Mouse (Mus musculus) intestine, embryonic 16.5 days (tissue): ENCODE measurements at regions not wholly inside any gene's neighbourhood (a gene's known extent, or its start where the extent isn't known, plus 50 kb on each side); places are given as distances from the start of the nearest gene placed in this dataset.

Experiments used
- ATAC-seq: fragments of 200-750 bp; cut with Nextera tagmentation; 2 replicates; pipeline ENCODE4 v1.8.0; 2017; ENCODE audit warnings: moderate TSS enrichment, moderate library complexity
- H3K27ac ChIP-seq: fragments of 300-500 bp; sonication (generic); 2 replicates; pipeline ENCODE4 v1.5.1; 2014; ENCODE audit warnings: mild to moderate bottlenecking, low read length
- H3K27me3 ChIP-seq: fragments of 300-500 bp; sonication (generic); replicated peaks from 2 replicates; pipeline ENCODE4 v1.6.1; 2014; ENCODE audit warnings: low read length, control low read depth, mixed read lengths; ENCODE audit not compliant: control insufficient read depth, insufficient read depth
- H3K36me3 ChIP-seq: fragments of 300-500 bp; sonication (generic); 2 replicates; pipeline ENCODE4 v1.6.1; 2014; ENCODE audit warnings: low read length, control low read depth; ENCODE audit not compliant: control insufficient read depth, insufficient read depth
- H3K4me1 ChIP-seq: fragments of 300-500 bp; sonication (generic); 2 replicates; pipeline ENCODE4 v1.6.1; 2014; ENCODE audit warnings: low read length, control low read depth, mixed read lengths; ENCODE audit not compliant: control insufficient read depth, insufficient read depth
- H3K4me2 ChIP-seq: fragments of 300-500 bp; sonication (generic); 2 replicates; pipeline ENCODE4 v1.6.1; 2014; ENCODE audit warnings: low read depth, low read length, control low read depth
- H3K4me3 ChIP-seq: fragments of 300-500 bp; sonication (generic); 2 replicates; pipeline ENCODE4 v1.5.1; 2014; ENCODE audit warnings: mild to moderate bottlenecking, low read length
- H3K9ac ChIP-seq: fragments of 300-500 bp; sonication (generic); 2 replicates; pipeline ENCODE4 v1.6.1; 2014; ENCODE audit warnings: low read depth, low read length
- H3K9me3 ChIP-seq: fragments of 300-500 bp; sonication (generic); 2 replicates; pipeline ENCODE4 v1.6.1; 2016; ENCODE audit warnings: low read length, control low read depth; ENCODE audit not compliant: control insufficient read depth
- WGBS: fragments of 180-500 bp; shearing (Covaris S2); extraction: QIAGEN DNeasy Blood & Tissue Kit; methylation state at CpG from one replicate; pipeline ENCODE4 v1.1.7; 2014; 5-methylcytosine and 5-hydroxymethylcytosine counted together

- ATAC-seq = no peak
- no peaks in the 10 kb centered on the region for H3K9me3 ChIP-seq
Observed at GRCm38 (mm10) chr6:148719062-148719461, 112.2 kb downstream of the Ipo8 start.

GRCm38 (mm10) chr6:148710406-148710805, 120.9 kb downstream of the Ipo8 start:
- no peak overlapping the region for H3K4me3 ChIP-seq
- H3K36me3 ChIP-seq = no peaks in the 10 kb centered on the region
- H3K27ac ChIP-seq = no peak overlapping the region
- no peaks in the 10 kb centered on the region for H3K4me1 ChIP-seq
- no peaks in the 10 kb centered on the region for H3K27me3 ChIP-seq
- no peaks in the 10 kb centered on the region for H3K9me3 ChIP-seq
- 83% methylated on average over 3 of the region's 3 CpGs for WGBS
- H3K4me2 ChIP-seq = no peak overlapping the region
- no peak for ATAC-seq
- no peak overlapping the region for H3K9ac ChIP-seq

More at GRCm38 (mm10) chr6:148719062-148719461, 112.2 kb downstream of the Ipo8 start:
- no peak overlapping the region for H3K4me2 ChIP-seq
- no peak overlapping the region for H3K27ac ChIP-seq
- no peak overlapping the region for H3K9ac ChIP-seq
- H3K4me3 ChIP-seq = no peak overlapping the region
- no peaks in the 10 kb centered on the region for H3K36me3 ChIP-seq
- no peaks in the 10 kb centered on the region for H3K27me3 ChIP-seq
- no peaks in the 10 kb centered on the region for H3K4me1 ChIP-seq

- H3K9me3 ChIP-seq = no peaks in the 10 kb centered on the region
- H3K4me3 ChIP-seq = no peak overlapping the region
- no peaks in the 10 kb centered on the region for H3K4me1 ChIP-seq
- H3K4me2 ChIP-seq = no peak overlapping the region
- H3K36me3 ChIP-seq = no peaks in the 10 kb centered on the region
- no peak overlapping the region for H3K9ac ChIP-seq
- no peak for ATAC-seq
- H3K27ac ChIP-seq = no peak overlapping the region
- WGBS = 81% methylated on average over 2 of the region's 2 CpGs
- H3K27me3 ChIP-seq = no peaks in the 10 kb centered on the region
Observed at GRCm38 (mm10) chr6:148708389-148708788, 122.9 kb downstream of the Ipo8 start.

DNA sequence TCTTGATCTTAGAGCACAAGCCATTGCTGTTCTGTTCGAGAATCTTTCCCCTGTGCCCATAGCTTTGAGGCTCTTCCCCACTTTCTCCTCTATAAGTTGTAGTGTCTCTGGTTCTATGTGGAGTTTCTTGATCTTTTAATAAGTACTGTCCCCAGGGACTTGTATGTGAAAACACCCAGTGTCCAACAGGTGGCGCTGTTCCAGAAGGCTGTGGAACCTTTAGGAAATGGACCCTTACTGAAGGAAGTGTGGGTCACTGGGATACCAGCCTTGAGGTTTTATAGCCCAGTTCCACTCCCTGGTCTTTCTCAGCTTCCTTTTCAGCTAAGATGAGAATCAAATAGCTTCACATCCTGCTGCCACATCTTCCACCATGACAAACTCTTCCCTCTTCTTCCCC, 125.6 kb downstream of the Ipo8 start:
- no peak overlapping the region for H3K27ac ChIP-seq
- H3K4me3 ChIP-seq = no peak overlapping the region
- no peak overlapping the region for H3K9ac ChIP-seq
- 41% methylated on average over 2 of the region's 2 CpGs for WGBS
- H3K4me1 ChIP-seq = no peaks in the 10 kb centered on the region
- no peaks in the 10 kb centered on the region for H3K9me3 ChIP-seq
- no peaks in the 10 kb centered on the region for H3K36me3 ChIP-seq
- no peaks in the 10 kb centered on the region for H3K27me3 ChIP-seq
- no peak for ATAC-seq
- no peak overlapping the region for H3K4me2 ChIP-seq

DNA sequence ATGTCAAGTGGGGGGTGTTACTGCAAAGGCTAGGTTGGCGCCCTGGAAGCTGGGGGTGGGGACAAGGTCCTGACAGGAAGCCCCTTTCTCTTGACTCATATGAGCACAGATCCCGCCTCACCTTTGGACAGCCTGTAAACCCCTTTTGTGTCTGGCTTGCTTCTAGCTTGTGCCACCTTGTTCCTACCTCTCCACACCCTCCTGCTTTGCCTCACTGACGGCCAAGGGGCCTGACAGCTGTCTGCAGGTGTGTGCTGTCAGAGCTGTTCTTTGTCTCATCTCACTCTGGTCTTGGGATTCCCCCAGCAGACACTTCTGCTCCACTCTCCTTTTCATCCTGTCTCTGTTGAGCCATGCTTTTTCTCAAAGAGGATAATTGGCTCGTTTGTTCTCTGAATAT, 137.9 kb downstream of the Ipo8 start:
- H3K9me3 ChIP-seq = no peaks in the 10 kb centered on the region
- H3K9ac ChIP-seq = no peak overlapping the region
- WGBS = 17% methylated on average over 4 of the region's 4 CpGs
- H3K4me1 ChIP-seq = no peaks in the 10 kb centered on the region; the same call in 1 of the 2 replicates
- 0 out of 2 replicates have a peak, but pooled peaks have one; percentile 38 for ATAC-seq
- no peak overlapping the region for H3K4me2 ChIP-seq
- H3K4me3 ChIP-seq = no peak overlapping the region
- no peaks in the 10 kb centered on the region for H3K36me3 ChIP-seq
- no peak overlapping the region for H3K27ac ChIP-seq
- no peaks in the 10 kb centered on the region for H3K27me3 ChIP-seq

- Histone ChIP-seq H3K4me2 (no peak overlapping the region), H3K9ac (no peak overlapping the region), H3K4me3 (no peak overlapping the region), H3K9me3 (no peaks in the 10 kb centered on the region), H3K36me3 (no peaks in the 10 kb centered on the region), H3K4me1 (no peaks in the 10 kb centered on the region), H3K27me3 (no peaks in the 10 kb centered on the region), H3K27ac (no peak overlapping the region)
- WGBS = 30% methylated on average over 3 of the region's 4 CpGs
- no peak for ATAC-seq
Observed at GRCm38 (mm10) chr6:148687770-148688169, 143.5 kb downstream of the Ipo8 start.

DNA sequence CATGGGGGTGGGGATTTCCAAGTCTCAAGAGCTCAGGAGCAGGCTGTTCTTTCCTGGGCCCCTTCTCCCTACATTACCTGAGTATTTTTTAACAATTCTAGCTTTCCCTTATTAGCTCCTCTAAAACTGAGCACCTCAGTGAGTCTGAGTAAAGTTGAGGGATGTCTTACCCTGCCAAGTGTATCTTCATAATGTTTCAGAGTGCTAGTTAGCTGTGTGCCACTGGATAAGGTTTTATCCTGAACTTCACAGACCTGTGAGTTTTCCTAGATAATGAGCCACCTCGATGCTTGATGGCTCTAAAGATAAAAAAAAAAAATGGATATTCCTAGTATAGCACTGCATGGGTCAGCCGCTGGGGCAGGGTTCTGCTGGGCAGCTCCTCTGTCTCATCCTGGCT, 171.1 kb downstream of the Ipo8 start:
- WGBS = 80% methylated on average over 2 of the region's 2 CpGs
- no peaks in the 10 kb centered on the region for H3K27me3 ChIP-seq
- no peaks in the 10 kb centered on the region for H3K36me3 ChIP-seq
- no peak overlapping the region for H3K4me2 ChIP-seq
- H3K9me3 ChIP-seq = no peaks in the 10 kb centered on the region
- H3K4me3 ChIP-seq = no peak overlapping the region
- ATAC-seq = no peak
- no peak overlapping the region for H3K9ac ChIP-seq
- no peak overlapping the region for H3K27ac ChIP-seq
- no peaks in the 10 kb centered on the region for H3K4me1 ChIP-seq

- Histone ChIP-seq H3K27ac (no peak overlapping the region), H3K9ac (no peak overlapping the region), H3K27me3 (no peaks in the 10 kb centered on the region), H3K4me3 (no peak overlapping the region), H3K4me2 (no peak overlapping the region), H3K4me1 (no peaks in the 10 kb centered on the region), H3K36me3 (no peaks in the 10 kb centered on the region), H3K9me3 (no peaks in the 10 kb centered on the region)
- 53% methylated on average over 3 of the region's 3 CpGs for WGBS
- ATAC-seq = no peak
Observed at GRCm38 (mm10) chr6:148653216-148653615, 178.1 kb downstream of the Ipo8 start.

GRCm38 (mm10) chr6:148652434-148652833, 178.8 kb downstream of the Ipo8 start:
- ATAC-seq = no peak
- Histone ChIP-seq H3K36me3 (no peaks in the 10 kb centered on the region), H3K4me1 (no peaks in the 10 kb centered on the region), H3K4me2 (no peak overlapping the region), H3K27me3 (no peaks in the 10 kb centered on the region), H3K9me3 (no peaks in the 10 kb centered on the region), H3K9ac (no peak overlapping the region), H3K4me3 (no peak overlapping the region), H3K27ac (no peak overlapping the region)
- WGBS = 63% methylated on average over 4 of the region's 4 CpGs
